Mouse (Mus musculus): ENCODE measurements around the gene Dars2. TPM values are rescaled to one million over a fixed set of nuclear protein-coding genes. Genes with fewer than 3 reads are reported as not detected.

Gene Dars2
- total and polyA plus RNA-seq, 3 experiments = 46.2 to 64.7 (median 55.3) TPM

DNA sequence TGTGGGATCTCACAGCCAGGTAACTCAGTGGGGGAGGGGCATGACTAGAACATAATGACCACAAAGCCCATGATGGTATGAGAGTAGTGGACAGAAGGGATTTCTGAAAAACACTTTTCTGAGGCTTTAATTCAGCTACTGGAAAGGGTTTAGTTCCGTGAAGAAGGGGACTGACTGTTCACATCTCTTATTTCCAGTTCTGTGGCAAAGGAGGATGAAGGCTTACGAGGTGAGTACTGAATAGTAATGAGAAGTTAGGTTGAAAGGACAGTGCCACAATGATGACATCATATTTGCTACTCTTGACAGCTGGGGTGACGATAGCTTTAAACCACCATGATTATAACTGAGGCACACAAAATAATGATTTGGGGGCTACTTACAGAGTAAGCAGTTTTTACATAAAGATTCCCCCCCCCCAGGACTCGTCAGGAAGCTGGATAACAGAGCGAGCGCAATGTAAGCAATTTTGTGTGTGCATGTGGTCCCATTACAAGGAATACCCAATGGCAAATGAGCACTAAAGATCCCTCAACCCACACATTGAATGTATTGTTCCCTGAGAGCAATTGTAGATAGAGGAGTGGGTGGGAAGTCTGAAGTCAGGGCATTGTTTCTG is 34.6 kb downstream of the Dars2 start (continued):
- TF ChIP-seq JUN (IDR thresholded peaks at IDR 0.05; ENCODE audit: insufficient read depth, low read depth, low read length) = no peak
- peak; percentile 15; the same call in 1 of the 2 replicates for TF ChIP-seq TBP (conservative IDR thresholded peaks at IDR 0.05; ENCODE audit: low read depth, low read length)
- TF ChIP-seq BHLHE40 (IDR thresholded peaks at IDR 0.05; ENCODE audit: low read depth, low read length) = peak; percentile 6; the same call in 1 of the 2 replicates
- TF ChIP-seq NELFE (IDR thresholded peaks at IDR 0.05; ENCODE audit: low read depth, low read length) = no peak
- TF ChIP-seq IRF4 (IDR thresholded peaks at IDR 0.05; ENCODE audit: low read depth, low read length) = no peak
- TF ChIP-seq MXI1 (IDR thresholded peaks at IDR 0.05; ENCODE audit: low read depth, low read length) = no peak; the same call in 1 of the 2 replicates
- TF ChIP-seq KAT2A (IDR thresholded peaks at IDR 0.05; ENCODE audit: insufficient replicate concordance, low read length) = 0 out of 2 replicates have a peak, but pooled peaks have one; percentile 36
- TF ChIP-seq MYC (IDR thresholded peaks at IDR 0.05; ENCODE audit: low read depth, low read length) = no peak; the same call in 1 of the 2 replicates
- TF ChIP-seq ZMIZ1 (IDR thresholded peaks at IDR 0.05; ENCODE audit: low read depth, low read length) = no peak; the same call in 1 of the 2 replicates

DNA sequence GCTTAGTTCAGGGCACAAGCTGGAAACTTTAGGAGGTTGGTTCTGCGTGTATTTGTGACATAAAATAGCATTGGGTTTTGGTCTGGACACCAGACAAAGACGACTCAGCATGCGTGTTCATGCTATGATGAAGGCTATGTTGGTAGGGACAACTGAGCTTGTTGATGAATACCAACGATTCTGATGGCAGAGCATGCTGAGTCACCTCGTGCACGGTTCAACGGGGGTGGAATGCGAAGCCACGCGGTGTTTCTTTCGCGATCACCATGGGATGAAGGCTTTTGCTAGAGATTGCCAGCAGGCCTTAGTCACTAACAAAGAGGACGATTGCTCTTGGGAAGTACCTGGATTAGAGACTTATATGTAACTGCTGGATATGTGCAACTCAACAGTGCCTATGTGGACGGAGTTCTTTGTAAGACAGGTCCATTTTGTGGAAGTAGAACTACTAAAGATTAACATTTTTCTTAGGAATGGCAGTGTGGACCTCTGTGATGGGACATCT is 35.1 kb downstream of the Dars2 start:
- H3K9ac ChIP-seq (ENCODE audit: insufficient read depth, low read depth) = peak overlapping the region; percentile 95
- H3K4me3 ChIP-seq (replicated peaks in 1 of 3; ENCODE audit: low read depth in 2 of 3, low read length in 2 of 3, poor library complexity in 1 of 3) = peak overlapping the region; percentile 66 to 95 (median 78)
- H3K4me1 ChIP-seq (ENCODE audit: control insufficient read depth in 1 of 2, insufficient read depth in 2 of 2) = peaks cover 0 to 44% of the 10 kb centered on the region in 2 experiments; a peak in 3 of 4 replicates
- dilution Hi-C loops (cut with MboI; ENCODE audit: extremely low pct_ligation_motif_present, extremely low pct_unique_long_range_greater_than_20kb, low sequenced_read_pairs) (no loop called here), in situ Hi-C loops (cut with MboI; ENCODE audit: low pct_ligation_motif_present, low pct_unique_long_range_greater_than_20kb, low sequenced_read_pairs) (no loop called here)
- peaks cover 49 to 63% of the 10 kb centered on the region in 2 experiments for H3K36me3 ChIP-seq (replicated peaks in 1 of 2; ENCODE audit: control insufficient read depth in 1 of 2, insufficient read depth in 1 of 2, low read length in 1 of 2)
- H3K27ac ChIP-seq (ENCODE audit: insufficient read depth, low read depth) = peak overlapping the region; percentile 86
- H3K27me3 ChIP-seq (replicated peaks) = no peaks in the 10 kb centered on the region
- peaks cover 25% of the 10 kb centered on the region for H3K79me2 ChIP-seq (replicated peaks; ENCODE audit: control insufficient read depth, extremely low read depth, insufficient read depth, poor library complexity, severe bottlenecking)
- H3K4me2 ChIP-seq (ENCODE audit: insufficient read depth, low read depth, poor library complexity, severe bottlenecking) = peak overlapping the region; percentile 97
- DNase-seq (ENCODE audit: extremely low read depth) = peak; percentile 62
- no peaks in the 10 kb centered on the region for H3K9me3 ChIP-seq (replicated peaks; ENCODE audit: low read length)
- no peak for TF ChIP-seq E2F4 (IDR thresholded peaks at IDR 0.05; ENCODE audit: insufficient replicate concordance, low read depth, low read length)
- TF ChIP-seq CTCF (conservative IDR thresholded peaks at IDR 0.05 in 1 of 2, IDR thresholded peaks at IDR 0.05 in 1 of 2; ENCODE audit: low read depth in 2 of 2, low read length in 2 of 2) = no peak
- no peak for TF ChIP-seq RAD21 (IDR thresholded peaks at IDR 0.05; ENCODE audit: low read depth, low read length)
- no peak for TF ChIP-seq ZNF384 (IDR thresholded peaks at IDR 0.05; ENCODE audit: low read depth, low read length)
- no peak for TF ChIP-seq MAZ (IDR thresholded peaks at IDR 0.05; ENCODE audit: low read depth, low read length)
- TF ChIP-seq POLR2AphosphoS2 (IDR thresholded peaks at IDR 0.05; ENCODE audit: low read depth, low read length) = peak; percentile 46
- TF ChIP-seq UBTF (IDR thresholded peaks at IDR 0.05; ENCODE audit: low read depth, low read length) = no peak
- TF ChIP-seq USF1 (IDR thresholded peaks at IDR 0.05; ENCODE audit: low read depth, low read length) = no peak
- TF ChIP-seq ZMIZ1 (IDR thresholded peaks at IDR 0.05; ENCODE audit: low read depth, low read length) = no peak; the same call in 1 of the 2 replicates
- no peak for TF ChIP-seq SMC3 (IDR thresholded peaks at IDR 0.05; ENCODE audit: low read depth, low read length)
- 0 out of 2 replicates have a peak, but pooled peaks have one; percentile 6 for TF ChIP-seq SIN3A (IDR thresholded peaks at IDR 0.05; ENCODE audit: low read length)
- TF ChIP-seq TBP (conservative IDR thresholded peaks at IDR 0.05; ENCODE audit: low read depth, low read length) = no peak
- TF ChIP-seq CHD1 (IDR thresholded peaks at IDR 0.05; ENCODE audit: low read depth, low read length) = peak; percentile 96
- no peak for TF ChIP-seq NELFE (IDR thresholded peaks at IDR 0.05; ENCODE audit: low read depth, low read length)
- no peak for TF ChIP-seq PAX5 (IDR thresholded peaks at IDR 0.05; ENCODE audit: low read length)
- TF ChIP-seq POLR2A (IDR thresholded peaks at IDR 0.05; ENCODE audit: low read depth, low read length) = peak; percentile 82
- TF ChIP-seq JUND (conservative IDR thresholded peaks at IDR 0.05; ENCODE audit: low read depth, low read length) = no peak; the same call in 1 of the 2 replicates
- no peak for TF ChIP-seq TCF12 (IDR thresholded peaks at IDR 0.05; ENCODE audit: low read depth, low read length)
- no peak for TF ChIP-seq GABPA (IDR thresholded peaks at IDR 0.05; ENCODE audit: insufficient replicate concordance, low read depth, low read length)
- no peak for TF ChIP-seq ZKSCAN1 (IDR thresholded peaks at IDR 0.05; ENCODE audit: borderline replicate concordance, low read depth, low read length)
- TF ChIP-seq HCFC1 (IDR thresholded peaks at IDR 0.05; ENCODE audit: low read depth, low read length) = peak; percentile 10; the same call in 1 of the 2 replicates
- TF ChIP-seq ZC3H11A (IDR thresholded peaks at IDR 0.05; ENCODE audit: low read depth, low read length) = no peak
- TF ChIP-seq ELF1 (IDR thresholded peaks at IDR 0.05; ENCODE audit: low read depth, low read length) = no peak
- TF ChIP-seq USF2 (conservative IDR thresholded peaks at IDR 0.05; ENCODE audit: low read depth, low read length) = no peak; the same call in 1 of the 2 replicates
- TF ChIP-seq KAT2A (IDR thresholded peaks at IDR 0.05; ENCODE audit: insufficient replicate concordance, low read length) = 0 out of 2 replicates have a peak, but pooled peaks have one; percentile 5
- TF ChIP-seq MYC (IDR thresholded peaks at IDR 0.05; ENCODE audit: low read depth, low read length) = peak; percentile 87
- TF ChIP-seq RCOR1 (conservative IDR thresholded peaks at IDR 0.05; ENCODE audit: low read depth, low read length) = 0 out of 2 replicates have a peak, but pooled peaks have one; percentile 32
- TF ChIP-seq IRF4 (IDR thresholded peaks at IDR 0.05; ENCODE audit: low read depth, low read length) = no peak
- peak; percentile 4; the same call in 1 of the 2 replicates for TF ChIP-seq ETS1 (conservative IDR thresholded peaks at IDR 0.05; ENCODE audit: low read depth, low read length)
- no peak for TF ChIP-seq JUN (IDR thresholded peaks at IDR 0.05; ENCODE audit: insufficient read depth, low read depth, low read length)
- peak; percentile 84; the same call in 1 of the 2 replicates for TF ChIP-seq MAX (IDR thresholded peaks at IDR 0.05; ENCODE audit: low read length)
- no peak for TF ChIP-seq MAFK (IDR thresholded peaks at IDR 0.05; ENCODE audit: insufficient replicate concordance, low read length)
